Mouse (Mus musculus) liver, embryonic 14.5 days (tissue): ENCODE data around the gene Mta3.

Experiments used
- CTCF ChIP-seq: IDR thresholded peaks from 2 replicates; pipeline ENCODE4 v1.5.1; 2016; ENCODE audit warnings: antibody characterized with exemption, low read depth, control low read depth
- EP300 ChIP-seq: IDR thresholded peaks from 2 replicates; pipeline ENCODE4 v1.6.1; 2016; ENCODE audit warnings: antibody characterized with exemption, low read depth

- TF ChIP-seq CTCF (no peak), EP300 (no peak)
These were observed 429 bp upstream of the Mta3 start for GRCm38 (mm10) chr17:83705352-83706115.
